Mouse (Mus musculus): Measurements from ENCODE around the gene Insig2.

GRCm38 (mm10) chr1:121330621-121331020, 1.8 kb downstream of the Insig2 start:
- TF ChIP-seq CTCF (IDR thresholded peaks at IDR 0.05; ENCODE audit: low read depth, low read length) (no peak), POLR2A (IDR thresholded peaks at IDR 0.05; ENCODE audit: insufficient read depth, low read length) (no peak)

All from ES-Bruce4 (cell line).